ENCODE assay signal across 19 mouse cellular contexts in genomic region chr12:35287570-35287969, GRCm38 (mm10).
"Had no signal": no experiment of that assay in that cellular context is flagged by ENCODE, and none has a peak within 500 bp of the region (broad histone marks: within the 10 kb centered on the region; RNA-seq: fewer than 3 reads in every experiment).

No protein-coding gene starts in this region.

- DNase-seq: kidney, postnatal 25 days; layer of hippocampus, postnatal 36 days; liver; liver, embryonic 13.5 days; lung, embryonic 14.5 days; right cerebral cortex, adult 18-20 months; right cerebral cortex, postnatal 14 days; right cerebral cortex, postnatal 4 days; thymus, postnatal 14 days; thymus, postnatal 4 days had no signal

- H3K27ac ChIP-seq: kidney, postnatal 0 days; left cerebral cortex, adult 2 months; limb, embryonic 12.5 days; liver, embryonic 13.5 days; midbrain, embryonic 12.5 days; midbrain, embryonic 15.5 days; neural tube, embryonic 12.5 days; neural tube, embryonic 15.5 days; stomach, postnatal 0 days had no signal

- H3K9ac ChIP-seq: limb, embryonic 12.5 days; liver, embryonic 13.5 days; lung, embryonic 14.5 days; midbrain, embryonic 12.5 days; midbrain, embryonic 15.5 days; neural tube, embryonic 12.5 days; neural tube, embryonic 15.5 days had no signal

- H3K36me3 ChIP-seq: limb, embryonic 12.5 days; liver, embryonic 13.5 days; midbrain, embryonic 12.5 days; midbrain, embryonic 15.5 days; neural tube, embryonic 12.5 days; neural tube, embryonic 15.5 days had no signal

- H3K4me1 ChIP-seq: liver, embryonic 13.5 days; midbrain, embryonic 12.5 days; midbrain, embryonic 15.5 days; neural tube, embryonic 12.5 days; neural tube, embryonic 15.5 days had no signal

- H3K9me3 ChIP-seq: liver, embryonic 13.5 days; midbrain, embryonic 12.5 days; midbrain, embryonic 15.5 days; neural tube, embryonic 12.5 days; neural tube, embryonic 15.5 days had no signal

- H3K4me2 ChIP-seq: limb, embryonic 12.5 days; liver, embryonic 13.5 days; lung, embryonic 14.5 days; midbrain, embryonic 12.5 days; midbrain, embryonic 15.5 days; neural tube, embryonic 12.5 days; neural tube, embryonic 15.5 days had no signal

- H3K27me3 ChIP-seq: limb, embryonic 12.5 days; liver, embryonic 13.5 days; midbrain, embryonic 12.5 days; midbrain, embryonic 15.5 days; neural tube, embryonic 12.5 days; neural tube, embryonic 15.5 days had no signal

- H3K4me3 ChIP-seq: left cerebral cortex, adult 2 months; limb, embryonic 12.5 days; liver, embryonic 13.5 days; midbrain, embryonic 12.5 days; midbrain, embryonic 15.5 days; neural tube, embryonic 12.5 days; neural tube, embryonic 15.5 days had no signal

- ATAC-seq: intestine, postnatal 0 days; midbrain, embryonic 15.5 days had no signal
